Mouse (Mus musculus) liver, adult 2 months (tissue): Measurements from ENCODE around the gene Taar6.

Source experiments
- CTCF ChIP-seq: fragments of 200-500 bp; IDR thresholded peaks from 2 replicates; pipeline ENCODE4 v1.5.1; 2011; ENCODE audit warnings: low read depth, low read length, control low read depth
- POLR2A ChIP-seq: fragments of 200-500 bp; IDR thresholded peaks from 2 replicates; pipeline ENCODE4 v1.6.1; 2011; ENCODE audit warnings: low read length, control low read depth; ENCODE audit not compliant: insufficient read depth; ENCODE audit errors: extremely low read depth

DNA sequence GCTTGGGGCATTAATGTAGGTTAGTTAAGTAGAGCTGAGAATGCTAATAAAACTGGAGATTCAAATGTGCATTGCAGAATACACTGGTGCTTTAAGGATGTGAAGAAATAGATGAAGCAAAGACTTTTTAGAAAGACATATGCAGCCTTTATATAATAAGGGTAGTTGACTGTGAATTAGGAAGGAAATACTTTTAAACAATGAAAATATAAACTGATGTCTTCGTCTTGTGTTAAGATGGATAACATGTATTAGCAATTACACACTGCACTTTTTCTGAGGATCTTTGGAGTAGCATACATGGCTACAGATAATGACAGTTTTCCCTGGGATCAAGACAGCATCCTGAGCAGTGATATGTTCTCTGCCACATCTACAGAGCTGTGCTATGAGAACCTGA is 14.2 kb upstream of the Taar6 start, which contains the start of gene Taar7b:
- TF ChIP-seq CTCF = no peak
- no peak for TF ChIP-seq POLR2A
